Mouse (Mus musculus): Measurements from ENCODE around the gene Dcaf8. TPM values are rescaled to one million over a fixed set of nuclear protein-coding genes. Genes with fewer than 3 reads are reported as not detected.

The Dcaf8 gene
- total and polyA plus RNA-seq, 2 experiments from 2014 or later = 62.7 to 76.8 TPM

GRCm38 (mm10) chr1:172129780-172130179, 18.1 kb upstream of the Dcaf8 start:
- Histone ChIP-seq H3K4me3 (ENCODE audit: low read depth, low read length) (no peak overlapping the region), H3K27ac (ENCODE audit: low read depth, low read length) (no peak overlapping the region), H3K9me3 (ENCODE audit: low read length) (no peaks in the 10 kb centered on the region), H3K27me3 (ENCODE audit: insufficient read depth, low read length) (no peaks in the 10 kb centered on the region), H3K4me2 (ENCODE audit: low read depth) (no peak overlapping the region), H3K36me3 (ENCODE audit: insufficient read depth) (peaks cover 52% of the 10 kb centered on the region), H3K9ac (no peak overlapping the region), H3K4me1 (ENCODE audit: insufficient read depth) (peaks cover 8% of the 10 kb centered on the region)
- DNase-seq = no peak
- 96% methylated on average over 5 of the region's 5 CpGs for WGBS
- ATAC-seq = no peak
- TF ChIP-seq CTCF (IDR thresholded peaks at IDR 0.05; ENCODE audit: low read depth) = no peak

GRCm38 (mm10) chr1:172132319-172132718, 15.6 kb upstream of the Dcaf8 start:
- peaks cover 60% of the 10 kb centered on the region for H3K36me3 ChIP-seq (ENCODE audit: insufficient read depth)
- ATAC-seq (no peak), DNase-seq (no peak)
- no peak for TF ChIP-seq CTCF (IDR thresholded peaks at IDR 0.05; ENCODE audit: low read depth)
- no peak overlapping the region for H3K4me3 ChIP-seq (ENCODE audit: low read depth, low read length)
- peaks cover 5% of the 10 kb centered on the region for H3K4me1 ChIP-seq (ENCODE audit: insufficient read depth)
- WGBS = 82% methylated on average over 7 of the region's 7 CpGs
- no peak overlapping the region for H3K27ac ChIP-seq (ENCODE audit: low read depth, low read length)
- no peaks in the 10 kb centered on the region for H3K27me3 ChIP-seq (ENCODE audit: insufficient read depth, low read length)
- H3K4me2 ChIP-seq (ENCODE audit: low read depth) = no peak overlapping the region
- no peak overlapping the region for H3K9ac ChIP-seq
- H3K9me3 ChIP-seq (ENCODE audit: low read length) = no peaks in the 10 kb centered on the region

DNA sequence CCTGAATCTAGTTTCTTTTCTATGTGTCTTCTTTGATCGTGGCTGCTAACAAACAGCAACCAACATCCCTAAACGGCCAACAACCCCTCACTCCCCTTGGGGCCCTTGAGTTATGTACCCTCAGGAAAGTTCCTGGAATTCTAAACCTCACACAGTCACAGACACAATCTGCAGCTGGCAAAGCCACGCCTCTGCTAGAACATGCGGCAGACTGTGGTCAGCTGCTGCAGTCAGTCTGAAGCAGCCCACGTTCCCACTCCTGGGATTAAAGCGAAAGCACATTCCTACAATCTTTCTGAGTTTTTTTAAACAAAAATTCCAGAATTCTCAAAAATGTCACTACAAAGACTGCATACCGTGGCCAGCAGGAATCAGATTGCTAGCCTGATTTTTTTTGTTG, 14.3 kb upstream of the Dcaf8 start:
- DNase-seq (no peak), ATAC-seq (no peak)
- Histone ChIP-seq H3K4me1 (ENCODE audit: insufficient read depth) (no peaks in the 10 kb centered on the region), H3K27ac (ENCODE audit: low read depth, low read length) (no peak overlapping the region), H3K36me3 (ENCODE audit: insufficient read depth) (peaks cover 59% of the 10 kb centered on the region), H3K4me2 (ENCODE audit: low read depth) (no peak overlapping the region), H3K9ac (no peak overlapping the region), H3K27me3 (ENCODE audit: insufficient read depth, low read length) (no peaks in the 10 kb centered on the region), H3K4me3 (ENCODE audit: low read depth, low read length) (no peak overlapping the region), H3K9me3 (ENCODE audit: low read length) (no peaks in the 10 kb centered on the region)
- WGBS = 90% methylated on average over 7 of the region's 7 CpGs
- TF ChIP-seq CTCF (IDR thresholded peaks at IDR 0.05; ENCODE audit: low read depth) = no peak

DNA sequence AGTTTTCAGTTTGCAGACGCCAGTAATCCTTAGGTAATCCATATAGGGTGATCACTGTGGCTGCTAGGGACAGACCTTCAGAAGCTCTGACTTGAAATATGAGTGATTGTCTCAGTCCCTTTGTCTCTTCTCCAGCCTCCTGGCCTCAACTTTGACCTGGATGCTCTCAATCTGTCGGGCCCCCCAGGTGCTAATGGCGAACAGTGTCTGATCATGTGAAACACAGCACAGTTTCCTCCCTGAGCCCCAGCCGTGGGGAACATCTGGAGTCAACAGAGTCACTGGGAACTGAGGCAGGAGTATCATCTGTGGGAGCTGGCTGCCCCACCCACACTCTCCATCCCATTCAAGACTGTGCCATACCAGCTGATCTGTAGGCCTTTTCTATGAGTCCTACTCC, 13.8 kb upstream of the Dcaf8 start:
- 88% methylated on average over 4 of the region's 4 CpGs for WGBS
- Histone ChIP-seq H3K27ac (ENCODE audit: low read depth, low read length) (no peak overlapping the region), H3K4me1 (ENCODE audit: insufficient read depth) (no peaks in the 10 kb centered on the region), H3K9ac (no peak overlapping the region), H3K4me2 (ENCODE audit: low read depth) (no peak overlapping the region), H3K27me3 (ENCODE audit: insufficient read depth, low read length) (no peaks in the 10 kb centered on the region), H3K4me3 (ENCODE audit: low read depth, low read length) (no peak overlapping the region), H3K36me3 (ENCODE audit: insufficient read depth) (peaks cover 54% of the 10 kb centered on the region), H3K9me3 (ENCODE audit: low read length) (no peaks in the 10 kb centered on the region)
- DNase-seq (no peak), ATAC-seq (no peak)
- TF ChIP-seq CTCF (IDR thresholded peaks at IDR 0.05; ENCODE audit: low read depth) = no peak

- DNase-seq (no peak), ATAC-seq (no peak)
- H3K9me3 ChIP-seq (ENCODE audit: low read length) = no peaks in the 10 kb centered on the region
- H3K9ac ChIP-seq = no peak overlapping the region
- no peaks in the 10 kb centered on the region for H3K4me1 ChIP-seq (ENCODE audit: insufficient read depth)
- WGBS = 75% methylated on average over 2 of the region's 2 CpGs
- 0 out of 2 replicates have a peak, but pooled peaks cover 4% of the 10 kb centered on the region for H3K36me3 ChIP-seq (ENCODE audit: insufficient read depth)
- no peaks in the 10 kb centered on the region for H3K27me3 ChIP-seq (ENCODE audit: insufficient read depth, low read length)
- no peak overlapping the region for H3K4me2 ChIP-seq (ENCODE audit: low read depth)
- H3K27ac ChIP-seq (ENCODE audit: low read depth, low read length) = no peak overlapping the region
- TF ChIP-seq CTCF (IDR thresholded peaks at IDR 0.05; ENCODE audit: low read depth) = no peak
- H3K4me3 ChIP-seq (ENCODE audit: low read depth, low read length) = no peak overlapping the region
These were observed 7.7 kb upstream of the Dcaf8 start for GRCm38 (mm10) chr1:172140160-172140559.

- H3K4me2 ChIP-seq (ENCODE audit: low read depth) = no peak overlapping the region
- no peaks in the 10 kb centered on the region for H3K27me3 ChIP-seq (ENCODE audit: insufficient read depth, low read length)
- H3K36me3 ChIP-seq (ENCODE audit: insufficient read depth) = 0 out of 2 replicates have a peak, but pooled peaks cover under 1% of the 10 kb centered on the region
- 97% methylated on average over 1 of the region's 1 CpGs for WGBS
- no peak overlapping the region for H3K4me3 ChIP-seq (ENCODE audit: low read depth, low read length)
- DNase-seq = no peak
- H3K9ac ChIP-seq = no peak overlapping the region
- H3K27ac ChIP-seq (ENCODE audit: low read depth, low read length) = no peak overlapping the region
- no peaks in the 10 kb centered on the region for H3K9me3 ChIP-seq (ENCODE audit: low read length)
- no peaks in the 10 kb centered on the region for H3K4me1 ChIP-seq (ENCODE audit: insufficient read depth)
- no peak for ATAC-seq
- no peak for TF ChIP-seq CTCF (IDR thresholded peaks at IDR 0.05; ENCODE audit: low read depth)
These were observed 7.1 kb upstream of the Dcaf8 start for GRCm38 (mm10) chr1:172140825-172141224.

GRCm38 (mm10) chr1:172141529-172141928, 6.4 kb upstream of the Dcaf8 start:
- no peak for DNase-seq
- no peak for TF ChIP-seq CTCF (IDR thresholded peaks at IDR 0.05; ENCODE audit: low read depth)
- WGBS = 85% methylated on average over 3 of the region's 3 CpGs
- no peaks in the 10 kb centered on the region for H3K4me1 ChIP-seq (ENCODE audit: insufficient read depth)
- H3K27me3 ChIP-seq (ENCODE audit: insufficient read depth, low read length) = no peaks in the 10 kb centered on the region
- H3K4me2 ChIP-seq (ENCODE audit: low read depth) = no peak overlapping the region
- H3K36me3 ChIP-seq (ENCODE audit: insufficient read depth) = no peaks in the 10 kb centered on the region
- H3K4me3 ChIP-seq (ENCODE audit: low read depth, low read length) = no peak overlapping the region
- H3K9me3 ChIP-seq (ENCODE audit: low read length) = no peaks in the 10 kb centered on the region
- H3K9ac ChIP-seq = no peak overlapping the region
- ATAC-seq = no peak
- H3K27ac ChIP-seq (ENCODE audit: low read depth, low read length) = no peak overlapping the region

DNA sequence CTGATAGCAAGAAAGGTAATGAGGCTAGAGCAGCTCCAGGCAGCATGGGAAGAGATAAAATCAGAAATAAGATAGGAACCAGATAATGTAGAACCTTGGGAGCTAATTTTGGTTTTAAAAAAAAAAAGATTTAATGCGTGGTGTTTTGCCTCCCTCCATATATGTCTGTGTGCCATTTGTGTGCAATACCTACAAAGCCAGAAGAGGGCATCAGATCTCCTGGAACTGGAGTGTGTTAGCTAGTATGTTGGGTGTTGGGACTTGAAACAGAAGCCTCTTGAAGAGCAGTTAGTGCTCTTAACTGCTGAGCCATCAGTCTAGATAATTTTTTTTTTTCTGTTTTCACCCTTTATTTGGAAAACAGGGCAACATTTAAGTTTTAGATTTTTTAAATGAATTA, 4.3 kb upstream of the Dcaf8 start:
- H3K9me3 ChIP-seq (ENCODE audit: low read length) = no peaks in the 10 kb centered on the region
- peak; percentile 32; the same call in 1 of the 2 replicates for ATAC-seq
- H3K4me1 ChIP-seq (ENCODE audit: insufficient read depth) = no peaks in the 10 kb centered on the region
- peak; percentile 68 for DNase-seq
- H3K27me3 ChIP-seq (ENCODE audit: insufficient read depth, low read length) = no peaks in the 10 kb centered on the region
- no peak overlapping the region for H3K9ac ChIP-seq
- no peak overlapping the region for H3K4me3 ChIP-seq (ENCODE audit: low read depth, low read length)
- WGBS = 18% methylated on average over 1 of the region's 1 CpGs
- no peak overlapping the region for H3K27ac ChIP-seq (ENCODE audit: low read depth, low read length)
- H3K4me2 ChIP-seq (ENCODE audit: low read depth) = no peak overlapping the region
- no peaks in the 10 kb centered on the region for H3K36me3 ChIP-seq (ENCODE audit: insufficient read depth)
- TF ChIP-seq CTCF (IDR thresholded peaks at IDR 0.05; ENCODE audit: low read depth) = peak; percentile 73

All from forebrain, postnatal 0 days (tissue).